Mouse (Mus musculus) MEL (cell line): ENCODE measurements around the gene Ehbp1. TPM values are rescaled to one million over a fixed set of nuclear protein-coding genes. Genes with fewer than 3 reads are reported as not detected.

Experiments
- DNase-seq: peaks from one replicate; pipeline ENCODE4 v3.0.0; 2011; ENCODE audit warnings: low read depth, low spot score
- H3K27ac ChIP-seq: 2 replicates; pipeline ENCODE4 v1.5.1; 2012; ENCODE audit warnings: low read depth, mild to moderate bottlenecking, control low read depth, low read length, moderate library complexity; ENCODE audit not compliant: control insufficient read depth
- H3K27me3 ChIP-seq, 2 experiments: fragments of 150-350 bp in 1 of 2; sonication (generic) in 1 of 2; 2 replicates each; pipeline ENCODE4 v1.6.1; 2012; ENCODE audit warnings: low read length in 2 of 2, mild to moderate bottlenecking in 2 of 2, improper control_type of control experiment in 1 of 2, moderate library complexity in 1 of 2; ENCODE audit not compliant: insufficient read depth in 2 of 2, control insufficient read depth in 1 of 2
- H3K36me3 ChIP-seq, 2 experiments: 2 replicates each; pipeline ENCODE4 v1.6.1; 2012 to 2014; ENCODE audit warnings: low read length in 2 of 2, improper control_type of control experiment in 1 of 2, inconsistent platforms in 1 of 2, mild to moderate bottlenecking in 1 of 2; ENCODE audit not compliant: insufficient read depth in 2 of 2, control insufficient read depth in 1 of 2
- H3K4me1 ChIP-seq, 2 experiments: fragments of 150-350 bp in 1 of 2; sonication (generic) in 1 of 2; 2 replicates each; pipeline ENCODE4 v1.6.1; 2012; ENCODE audit warnings: low read length in 2 of 2, improper control_type of control experiment in 1 of 2, mild to moderate bottlenecking in 1 of 2; ENCODE audit not compliant: insufficient read depth in 2 of 2, control insufficient read depth in 1 of 2
- H3K4me3 ChIP-seq, 2 experiments: fragments of 150-350 bp in 1 of 2; sonication (generic) in 1 of 2; 2 replicates each; pipeline ENCODE4 v1.5.1; 2012; ENCODE audit warnings: low read depth in 2 of 2, low read length in 2 of 2, mild to moderate bottlenecking in 2 of 2, moderate library complexity in 2 of 2, control low read depth in 1 of 2, improper control_type of control experiment in 1 of 2; ENCODE audit not compliant: control insufficient read depth in 1 of 2, insufficient read depth in 1 of 2
- H3K79me2 ChIP-seq: 2 replicates; pipeline ENCODE4 v1.6.1; 2012; ENCODE audit warnings: mild to moderate bottlenecking, low read length, moderate library complexity; ENCODE audit not compliant: control insufficient read depth, poor library complexity, insufficient read depth
- H3K9ac ChIP-seq: 2 replicates; pipeline ENCODE4 v1.6.1; 2012; ENCODE audit warnings: low read depth, mild to moderate bottlenecking, control low read depth, low read length, moderate library complexity; ENCODE audit not compliant: control insufficient read depth, poor library complexity, severe bottlenecking
- H3K9me3 ChIP-seq: fragments of 150-350 bp; sonication (generic); replicated peaks from 2 replicates; pipeline ENCODE4 v1.6.1; 2012; ENCODE audit warnings: mild to moderate bottlenecking, low read length, improper control_type of control experiment, moderate library complexity; ENCODE audit not compliant: insufficient read depth
- CHD2 ChIP-seq: IDR thresholded peaks from 2 replicates; pipeline ENCODE4 v1.6.1; 2011; ENCODE audit warnings: low read length, improper control_type of control experiment
- E2F4 ChIP-seq: IDR thresholded peaks from 2 replicates; pipeline ENCODE4 v1.6.1; 2011; ENCODE audit warnings: low read depth, low read length, improper control_type of control experiment, borderline replicate concordance
- EP300 ChIP-seq, 2 experiments: IDR thresholded peaks; 2 replicates each; pipeline ENCODE4 v1.6.1; 2011; ENCODE audit warnings: improper control_type of control experiment in 2 of 2, low read length in 2 of 2, low read depth in 1 of 2, mild to moderate bottlenecking in 1 of 2
- ETS1 ChIP-seq: IDR thresholded peaks from 2 replicates; pipeline ENCODE4 v1.6.1; 2012; ENCODE audit warnings: low read depth, mild to moderate bottlenecking, inconsistent platforms, low read length, improper control_type of control experiment, moderate library complexity
- GABPA ChIP-seq: IDR thresholded peaks from 2 replicates; pipeline ENCODE4 v1.6.1; 2012; ENCODE audit warnings: low read depth, mild to moderate bottlenecking, inconsistent platforms, low read length, improper control_type of control experiment, moderate library complexity
- GATA1 ChIP-seq: IDR thresholded peaks from 2 replicates; pipeline ENCODE4 v1.6.1; 2011; ENCODE audit warnings: low read depth, low read length, improper control_type of control experiment
- HCFC1 ChIP-seq: IDR thresholded peaks from 2 replicates; pipeline ENCODE4 v1.6.1; 2012; ENCODE audit warnings: low read depth, mild to moderate bottlenecking, inconsistent platforms, low read length, improper control_type of control experiment, moderate library complexity
- JUND ChIP-seq: IDR thresholded peaks from 2 replicates; pipeline ENCODE4 v1.6.1; 2011; ENCODE audit warnings: low read depth, mild to moderate bottlenecking, improper control_type of control experiment, low read length
- MAX ChIP-seq: IDR thresholded peaks from 2 replicates; pipeline ENCODE4 v1.6.1; 2011; ENCODE audit warnings: low read length, improper control_type of control experiment
- MAZ ChIP-seq: IDR thresholded peaks from 2 replicates; pipeline ENCODE4 v1.6.1; 2012; ENCODE audit warnings: low read depth, mild to moderate bottlenecking, inconsistent platforms, low read length, improper control_type of control experiment
- MEF2A ChIP-seq: IDR thresholded peaks from 2 replicates; pipeline ENCODE4 v1.6.1; 2014; ENCODE audit warnings: low read depth, mild to moderate bottlenecking, inconsistent platforms, low read length, improper control_type of control experiment; ENCODE audit not compliant: poor library complexity, insufficient replicate concordance, severe bottlenecking; ENCODE audit errors: extremely low read depth
- MXI1 ChIP-seq: IDR thresholded peaks from 2 replicates; pipeline ENCODE4 v1.6.1; 2011; ENCODE audit warnings: mild to moderate bottlenecking, low read depth, low read length, improper control_type of control experiment
- MYB ChIP-seq: IDR thresholded peaks from 2 replicates; pipeline ENCODE4 v1.6.1; 2011; ENCODE audit warnings: mild to moderate bottlenecking, low read depth, low read length, improper control_type of control experiment
- MYC ChIP-seq: IDR thresholded peaks from 2 replicates; pipeline ENCODE4 v1.6.1; 2011; ENCODE audit warnings: low read depth, mild to moderate bottlenecking, low read length, improper control_type of control experiment, moderate library complexity
- NELFE ChIP-seq: IDR thresholded peaks from 2 replicates; pipeline ENCODE4 v1.6.1; 2011; ENCODE audit warnings: low read depth, low read length, improper control_type of control experiment
- NRF1 ChIP-seq: IDR thresholded peaks from 2 replicates; pipeline ENCODE4 v1.6.1; 2014; ENCODE audit warnings: low read depth, mild to moderate bottlenecking, inconsistent platforms, low read length, improper control_type of control experiment, moderate library complexity; ENCODE audit not compliant: poor library complexity, insufficient read depth, severe bottlenecking
- POLR2A ChIP-seq, 2 experiments: IDR thresholded peaks; 2 replicates each; pipeline ENCODE4 v1.6.1; 2011 to 2012; ENCODE audit warnings: low read length in 2 of 2, mild to moderate bottlenecking in 2 of 2, control low read depth in 1 of 2, improper control_type of control experiment in 1 of 2, low read depth in 1 of 2, moderate library complexity in 1 of 2; ENCODE audit not compliant: control insufficient read depth in 1 of 2, insufficient read depth in 1 of 2, poor library complexity in 1 of 2
- POLR2AphosphoS5 ChIP-seq: IDR thresholded peaks from 2 replicates; pipeline ENCODE4 v1.6.1; 2012; ENCODE audit warnings: low read depth, borderline replicate concordance, mild to moderate bottlenecking, inconsistent platforms, low read length, moderate library complexity, mixed read lengths
- SIN3A ChIP-seq: IDR thresholded peaks from 2 replicates; pipeline ENCODE4 v1.6.1; 2012; ENCODE audit warnings: low read length, improper control_type of control experiment, inconsistent platforms
- SMC3 ChIP-seq: IDR thresholded peaks from 2 replicates; pipeline ENCODE4 v1.6.1; 2011; ENCODE audit warnings: low read depth, low read length, improper control_type of control experiment
- TBP ChIP-seq: IDR thresholded peaks from 2 replicates; pipeline ENCODE4 v1.8.0; 2011; ENCODE audit warnings: low read depth, low read length, improper control_type of control experiment
- TCF12 ChIP-seq: IDR thresholded peaks from 2 replicates; pipeline ENCODE4 v1.6.1; 2014; ENCODE audit warnings: low read depth, mild to moderate bottlenecking, inconsistent platforms, low read length, improper control_type of control experiment, moderate library complexity
- UBTF ChIP-seq: IDR thresholded peaks from 2 replicates; pipeline ENCODE4 v1.6.1; 2012; ENCODE audit warnings: low read depth, mild to moderate bottlenecking, inconsistent platforms, low read length, improper control_type of control experiment, moderate library complexity, borderline replicate concordance; ENCODE audit not compliant: insufficient read depth
- ZC3H11A ChIP-seq: IDR thresholded peaks from 2 replicates; pipeline ENCODE4 v1.6.1; 2012; ENCODE audit warnings: low read depth, mild to moderate bottlenecking, inconsistent platforms, low read length, improper control_type of control experiment
- ZKSCAN1 ChIP-seq: IDR thresholded peaks from 2 replicates; pipeline ENCODE4 v1.6.1; 2012; ENCODE audit warnings: low read depth, mild to moderate bottlenecking, inconsistent platforms, low read length, improper control_type of control experiment, moderate library complexity
- ZMIZ1 ChIP-seq: IDR thresholded peaks from 2 replicates; pipeline ENCODE4 v1.6.1; 2012; ENCODE audit warnings: low read depth, mild to moderate bottlenecking, inconsistent platforms, low read length, improper control_type of control experiment, moderate library complexity
- ZNF384 ChIP-seq: IDR thresholded peaks from 2 replicates; pipeline ENCODE4 v1.6.1; 2012; ENCODE audit warnings: low read depth, mild to moderate bottlenecking, inconsistent platforms, low read length, improper control_type of control experiment
- polyA plus RNA-seq, 2 experiments: library from polyadenylated mRNA; stranded (reverse) in 1 of 2; unstranded in 1 of 2; fragments of >175 nt in 1 of 2; fragments of >200 nt in 1 of 2; gene quantifications; 2 replicates each; pipeline versions ENCODE4 v1.2.1 to v1.2.4; 2012; ENCODE audit warnings: low replicate concordance in 2 of 2, low read depth in 1 of 2; ENCODE audit not compliant: insufficient read length in 2 of 2, insufficient read depth in 1 of 2, missing spikeins in 1 of 2
- total RNA-seq: library from RNA; depleted of rRNA; stranded (reverse); fragments of 300-350 nt; gene quantifications from 2 replicates; pipeline ENCODE4 v1.2.3, GENCODE M21; 2012

Ehbp1 gene
- total and polyA plus RNA-seq, 3 experiments = 3.6 to 3.7 TPM; not detected in 1

DNA sequence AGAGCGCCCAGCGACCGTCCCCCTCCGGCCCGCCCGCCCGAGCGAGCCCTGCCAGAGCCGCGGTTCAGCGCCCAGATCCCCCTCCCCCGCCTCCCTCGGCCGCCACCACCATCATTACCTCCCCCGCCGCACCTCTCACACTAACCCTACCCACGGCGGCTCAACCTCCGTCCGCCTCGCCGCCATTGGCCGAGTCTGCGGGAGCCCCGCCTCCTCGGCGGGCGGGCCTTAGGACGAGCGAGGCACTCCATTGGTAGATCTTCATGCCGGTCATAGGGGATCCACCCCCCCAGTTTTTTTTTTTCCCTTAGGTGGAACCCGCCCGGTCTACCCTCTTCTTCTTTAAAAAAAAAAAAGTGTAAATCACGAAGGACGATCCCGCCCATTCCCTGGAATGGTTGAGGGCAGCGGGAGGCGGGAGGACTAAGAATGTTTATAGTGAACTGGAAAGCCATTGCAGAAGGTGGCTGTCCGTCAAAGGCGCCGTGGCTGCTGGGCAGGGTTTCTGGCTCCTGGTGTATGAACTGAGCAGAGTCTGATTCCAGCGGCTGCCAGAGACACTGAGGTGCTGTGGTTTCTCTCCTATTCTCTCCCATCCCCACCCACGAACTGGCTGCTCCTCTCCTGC is 55.1 kb downstream of the Ehbp1 start:
- DNase-seq = peak; percentile 95
- TF ChIP-seq MYB = no peak
- peak; percentile 36; the same call in 1 of the 2 replicates for TF ChIP-seq MXI1
- TF ChIP-seq POLR2AphosphoS5 = no peak
- TF ChIP-seq ZMIZ1 = no peak
- no peak; the same call in 1 of the 2 replicates for TF ChIP-seq NELFE
- TF ChIP-seq E2F4 = no peak; the same call in 1 of the 2 replicates
- TF ChIP-seq SIN3A = peak; percentile 12; the same call in 1 of the 2 replicates
- TF ChIP-seq GABPA = no peak
- TF ChIP-seq SMC3 = no peak
- peak; percentile 80 for TF ChIP-seq HCFC1
- TF ChIP-seq ZC3H11A = no peak
- peak; percentile 6 for TF ChIP-seq TCF12
- no peak for TF ChIP-seq JUND
- peak; percentile 100 for TF ChIP-seq ZNF384
- TF ChIP-seq CHD2 = peak; percentile 76
- TF ChIP-seq GATA1 = no peak
- no peak for TF ChIP-seq MEF2A
- peak; percentile 28; the same call in 1 of the 2 replicates for TF ChIP-seq ZKSCAN1
- no peak for TF ChIP-seq EP300 (IDR thresholded peaks at IDR 0.05; ENCODE audit: low read depth in 1 of 2, low read length in 2 of 2)
- no peak for TF ChIP-seq MYC
- peak; percentile 51 to 60; a peak in 3 of 4 replicates for TF ChIP-seq POLR2A (IDR thresholded peaks at IDR 0.05; ENCODE audit: control insufficient read depth in 1 of 2, insufficient read depth in 1 of 2, low read depth in 1 of 2, low read length in 2 of 2, poor library complexity in 1 of 2)
- TF ChIP-seq NRF1 = no peak
- peak; percentile 28; the same call in 1 of the 2 replicates for TF ChIP-seq MAX
- TF ChIP-seq TBP = no peak
- TF ChIP-seq UBTF = no peak
- TF ChIP-seq ETS1 = no peak
- peak; percentile 79; the same call in 1 of the 2 replicates for TF ChIP-seq MAZ
- H3K79me2 ChIP-seq = peaks cover 1% of the 10 kb centered on the region; the same call in 1 of the 2 replicates
- H3K9ac ChIP-seq = peak overlapping the region; percentile 72
- H3K4me3 ChIP-seq = peak overlapping the region; percentile 67 to 82
- H3K36me3 ChIP-seq = no peaks in the 10 kb centered on the region; a peak in 1 of 4 replicates
- H3K27me3 ChIP-seq = no peaks in the 10 kb centered on the region; a peak in 1 of 4 replicates
- no peak overlapping the region for H3K27ac ChIP-seq
- H3K4me1 ChIP-seq = peaks cover 0 to 13% of the 10 kb centered on the region in 2 experiments; a peak in 2 of 4 replicates
- no peaks in the 10 kb centered on the region for H3K9me3 ChIP-seq
